Mouse (Mus musculus): Measurements from ENCODE around the gene Ccdc155. TPM values are rescaled to one million over a fixed set of nuclear protein-coding genes. Genes with fewer than 3 reads are reported as not detected.
A peak's percentile ranks its signal among the peaks of the same experiment; 100 is the strongest.
"Not testable (repeated sequence)": the region's sequence is repeated elsewhere in the genome, so short reads cannot be mapped to it uniquely, and the experiment has no call there.

Ccdc155 gene
- total and polyA plus RNA-seq, 3 experiments = not detected

GRCm38 (mm10) chr7:45155590-45155989, 49.1 kb downstream of the Ccdc155 start:
- Histone ChIP-seq H3K9me3 (replicated peaks) (no peaks in the 10 kb centered on the region), H3K36me3 (replicated peaks) (peaks cover 69% of the 10 kb centered on the region), H3K4me1 (ENCODE audit: insufficient read depth, low read depth, low read length) (peaks cover 42% of the 10 kb centered on the region), H3K27me3 (ENCODE audit: insufficient read depth, low read length) (no peaks in the 10 kb centered on the region), H3K4me3 (ENCODE audit: low read depth, low read length) (peak overlapping the region; percentile 47; the same call in 1 of the 2 replicates)
- DNase-seq (ENCODE audit: low spot score) = peak; percentile 70
- ATAC-seq (ENCODE audit: extremely low read depth, insufficient number of reproducible peaks, low FRiP score, poor library complexity, severe bottlenecking) = peak; percentile 65
- no peak for TF ChIP-seq GATA2 (IDR thresholded peaks at IDR 0.05; ENCODE audit: borderline replicate concordance, low read depth, low read length)
- no peak for TF ChIP-seq POLR2AphosphoS5 (IDR thresholded peaks at IDR 0.05; ENCODE audit: insufficient replicate concordance, low read depth, low read length)
- no peak for TF ChIP-seq TAL1 (conservative IDR thresholded peaks at IDR 0.05; ENCODE audit: low read depth, low read length)
- TF ChIP-seq GATA1 (IDR thresholded peaks at IDR 0.05; ENCODE audit: borderline replicate concordance, low read length) = no peak
- TF ChIP-seq CTCF (IDR thresholded peaks at IDR 0.05; ENCODE audit: low read depth, low read length) = no peak

GRCm38 (mm10) chr7:45154993-45155514, 49.6 kb downstream of the Ccdc155 start:
- TF ChIP-seq CTCF (IDR thresholded peaks at IDR 0.05; ENCODE audit: low read depth, low read length) (peak; percentile 57), POLR2AphosphoS5 (IDR thresholded peaks at IDR 0.05; ENCODE audit: insufficient replicate concordance, low read depth, low read length) (no peak), GATA2 (IDR thresholded peaks at IDR 0.05; ENCODE audit: borderline replicate concordance, low read depth, low read length) (no peak)
- peaks cover 48% of the 10 kb centered on the region for H3K4me1 ChIP-seq (ENCODE audit: insufficient read depth, low read depth, low read length)
- ATAC-seq (ENCODE audit: extremely low read depth, insufficient number of reproducible peaks, low FRiP score, poor library complexity, severe bottlenecking) = peak; percentile 25; the same call in 1 of the 2 replicates
- no peaks in the 10 kb centered on the region for H3K27me3 ChIP-seq (ENCODE audit: insufficient read depth, low read length)
- no peaks in the 10 kb centered on the region for H3K9me3 ChIP-seq (replicated peaks)
- peaks cover 69% of the 10 kb centered on the region for H3K36me3 ChIP-seq (replicated peaks)
- no peak for DNase-seq (ENCODE audit: low spot score)
- H3K4me3 ChIP-seq (ENCODE audit: low read depth, low read length) = peak overlapping the region; percentile 81

- Histone ChIP-seq H3K4me1 (ENCODE audit: insufficient read depth, low read depth, low read length) (peaks cover 49% of the 10 kb centered on the region), H3K4me3 (ENCODE audit: low read depth, low read length) (peak within 1 kb of the TSS; percentile 81), H3K36me3 (replicated peaks) (peaks cover 69% of the 10 kb centered on the region), H3K27me3 (ENCODE audit: insufficient read depth, low read length) (no peaks in the 10 kb centered on the region), H3K9me3 (replicated peaks) (no peaks in the 10 kb centered on the region)
- peak; percentile 75 for ATAC-seq (ENCODE audit: extremely low read depth, insufficient number of reproducible peaks, low FRiP score, poor library complexity, severe bottlenecking)
- TF ChIP-seq GATA2 (IDR thresholded peaks at IDR 0.05; ENCODE audit: borderline replicate concordance, low read depth, low read length) (no peak), POLR2AphosphoS5 (IDR thresholded peaks at IDR 0.05; ENCODE audit: insufficient replicate concordance, low read depth, low read length) (no peak), CTCF (IDR thresholded peaks at IDR 0.05; ENCODE audit: low read depth, low read length) (no peak)
- peak; percentile 86 for DNase-seq (ENCODE audit: low spot score)
Measured at GRCm38 (mm10) chr7:45154096-45154992, 50.3 kb downstream of the Ccdc155 start, which contains the start of the genes Pih1d1 and Aldh16a1. Gene Pih1d1, plus strand, starts transcription at chr7:45154303. Gene Aldh16a1, minus strand, starts transcription at chr7:45154584.

- H3K36me3 ChIP-seq (replicated peaks) = peaks cover 69% of the 10 kb centered on the region
- H3K27me3 ChIP-seq (ENCODE audit: insufficient read depth, low read length) = no peaks in the 10 kb centered on the region
- no peaks in the 10 kb centered on the region for H3K9me3 ChIP-seq (replicated peaks)
- TF ChIP-seq TAL1 (conservative IDR thresholded peaks at IDR 0.05; ENCODE audit: low read depth, low read length) (no peak), GATA1 (IDR thresholded peaks at IDR 0.05; ENCODE audit: borderline replicate concordance, low read length) (no peak), POLR2AphosphoS5 (IDR thresholded peaks at IDR 0.05; ENCODE audit: insufficient replicate concordance, low read depth, low read length) (no peak), GATA2 (IDR thresholded peaks at IDR 0.05; ENCODE audit: borderline replicate concordance, low read depth, low read length) (no peak), CTCF (IDR thresholded peaks at IDR 0.05; ENCODE audit: low read depth, low read length) (no peak)
- H3K4me1 ChIP-seq (ENCODE audit: insufficient read depth, low read depth, low read length) = peaks cover 47% of the 10 kb centered on the region
- peak overlapping the region; percentile 81 for H3K4me3 ChIP-seq (ENCODE audit: low read depth, low read length)
- no peak for DNase-seq (ENCODE audit: low spot score)
- no peak for ATAC-seq (ENCODE audit: extremely low read depth, insufficient number of reproducible peaks, low FRiP score, poor library complexity, severe bottlenecking)
Measured at GRCm38 (mm10) chr7:45153586-45153985, 51.1 kb downstream of the Ccdc155 start.

- H3K27me3 ChIP-seq (ENCODE audit: insufficient read depth, low read length); ATAC-seq (ENCODE audit: extremely low read depth, insufficient number of reproducible peaks, low FRiP score, poor library complexity, severe bottlenecking); H3K9me3 ChIP-seq (replicated peaks); DNase-seq (ENCODE audit: low spot score): not testable (repeated sequence)
- Histone ChIP-seq H3K4me3 (ENCODE audit: low read depth, low read length) (peak overlapping the region; percentile 81; the same call in 1 of the 2 replicates), H3K4me1 (ENCODE audit: insufficient read depth, low read depth, low read length) (peaks cover 45% of the 10 kb centered on the region), H3K36me3 (replicated peaks) (peaks cover 69% of the 10 kb centered on the region)
Measured at GRCm38 (mm10) chr7:45153052-45153451, 51.6 kb downstream of the Ccdc155 start.

- DNase-seq (ENCODE audit: low spot score) = no peak
- Histone ChIP-seq H3K36me3 (replicated peaks) (peaks cover 70% of the 10 kb centered on the region), H3K9me3 (replicated peaks) (no peaks in the 10 kb centered on the region), H3K4me1 (ENCODE audit: insufficient read depth, low read depth, low read length) (peaks cover 37% of the 10 kb centered on the region), H3K27me3 (ENCODE audit: insufficient read depth, low read length) (no peaks in the 10 kb centered on the region), H3K4me3 (ENCODE audit: low read depth, low read length) (no peak overlapping the region)
- ATAC-seq (ENCODE audit: extremely low read depth, insufficient number of reproducible peaks, low FRiP score, poor library complexity, severe bottlenecking) = no peak
- TF ChIP-seq GATA2 (IDR thresholded peaks at IDR 0.05; ENCODE audit: borderline replicate concordance, low read depth, low read length) (no peak), CTCF (IDR thresholded peaks at IDR 0.05; ENCODE audit: low read depth, low read length) (no peak), GATA1 (IDR thresholded peaks at IDR 0.05; ENCODE audit: borderline replicate concordance, low read length) (no peak), TAL1 (conservative IDR thresholded peaks at IDR 0.05; ENCODE audit: low read depth, low read length) (no peak), POLR2AphosphoS5 (IDR thresholded peaks at IDR 0.05; ENCODE audit: insufficient replicate concordance, low read depth, low read length) (no peak)
Measured at GRCm38 (mm10) chr7:45151303-45151702, 53.4 kb downstream of the Ccdc155 start.
